Mouse (Mus musculus) lung, postnatal 0 days (tissue): ENCODE measurements at regions not wholly inside any gene's neighbourhood (a gene's known extent, or its start where the extent isn't known, plus 50 kb on each side); places are given as distances from the start of the nearest gene placed in this dataset.

Source experiments
- CTCF ChIP-seq: IDR thresholded peaks from 2 replicates; pipeline ENCODE4 v1.5.1; 2016; ENCODE audit warnings: antibody characterized with exemption, mild to moderate bottlenecking
- EP300 ChIP-seq: IDR thresholded peaks from 2 replicates; pipeline ENCODE4 v1.6.1; 2016; ENCODE audit warnings: antibody characterized with exemption, mild to moderate bottlenecking, control low read depth

- TF ChIP-seq CTCF, result no peak
- no peak for TF ChIP-seq EP300
Observed at GRCm38 (mm10) chr2:71661986-71662385, 83.4 kb upstream of the Itga6 start.
